Mouse (Mus musculus): ENCODE measurements around the gene Gng12.
"Not testable (repeated sequence)": the region's sequence is repeated elsewhere in the genome, so short reads cannot be mapped to it uniquely, and the experiment has no call there.

Gng12 gene

GRCm38 (mm10) chr6:66896119-66896920 lies at the start of gene Gng12:
Gene Gng12 (plus strand): TSS chr6:66896397.
- DNase-seq, result peak; percentile 85 to 93

DNA sequence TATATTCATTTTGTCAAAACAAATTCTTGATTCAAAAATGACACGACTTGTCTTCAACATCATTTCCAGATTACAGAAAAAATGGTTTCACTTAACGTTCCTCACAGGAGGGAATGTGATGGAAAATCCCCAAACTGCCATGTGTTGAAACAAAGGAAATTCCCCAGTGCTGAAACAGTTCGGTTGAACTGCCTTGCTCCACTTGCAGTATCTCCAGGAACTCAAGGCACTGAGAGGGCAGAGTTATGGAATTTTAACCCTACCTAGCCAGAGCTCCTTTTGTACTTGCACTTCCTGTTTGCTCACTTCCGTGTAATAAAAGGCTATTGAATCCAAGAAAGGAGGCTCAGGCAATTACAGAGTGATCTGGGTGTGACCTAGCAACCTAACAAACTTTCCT lies 47.3 kb upstream of the Gng12 start:
- no peak for DNase-seq

GRCm38 (mm10) chr6:66856236-66856635 lies 40.0 kb upstream of the Gng12 start:
- DNase-seq, result no peak

DNA sequence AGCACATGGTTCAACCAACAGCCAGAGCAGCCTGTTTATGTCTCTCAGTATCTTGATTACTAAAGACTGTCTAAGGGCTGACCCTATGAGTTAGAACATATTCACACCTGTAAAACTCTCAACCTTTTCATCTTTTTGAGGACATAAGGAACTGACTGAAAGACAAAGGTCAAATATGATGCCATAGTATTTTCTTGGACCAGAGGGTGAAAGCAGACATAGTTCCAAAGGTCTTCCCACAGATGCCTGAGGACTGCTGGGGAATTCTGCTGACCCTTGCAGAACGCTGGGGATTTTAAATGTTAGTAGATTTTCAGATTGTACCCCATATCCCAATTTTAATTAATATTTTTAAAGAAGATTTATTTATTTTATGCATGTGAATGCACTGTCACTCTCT lies 37.8 kb upstream of the Gng12 start:
- DNase-seq, result no peak

- no peak for DNase-seq
These were observed 36.8 kb upstream of the Gng12 start for GRCm38 (mm10) chr6:66859391-66859790.

GRCm38 (mm10) chr6:66864463-66864862 lies 31.7 kb upstream of the Gng12 start:
- DNase-seq, result no peak

- DNase-seq, result no peak
These were observed 29.9 kb upstream of the Gng12 start for GRCm38 (mm10) chr6:66866295-66866694.

- DNase-seq, result not testable (repeated sequence)
These were observed 19.1 kb upstream of the Gng12 start for GRCm38 (mm10) chr6:66877048-66877447.

GRCm38 (mm10) chr6:66890349-66891158 lies 5.6 kb upstream of the Gng12 start:
- no peak for DNase-seq

GRCm38 (mm10) chr6:66893950-66894349 lies 2.2 kb upstream of the Gng12 start:
- no peak for DNase-seq

- no peak for DNase-seq
These were observed 1.2 kb upstream of the Gng12 start for GRCm38 (mm10) chr6:66894999-66895398.

DNA sequence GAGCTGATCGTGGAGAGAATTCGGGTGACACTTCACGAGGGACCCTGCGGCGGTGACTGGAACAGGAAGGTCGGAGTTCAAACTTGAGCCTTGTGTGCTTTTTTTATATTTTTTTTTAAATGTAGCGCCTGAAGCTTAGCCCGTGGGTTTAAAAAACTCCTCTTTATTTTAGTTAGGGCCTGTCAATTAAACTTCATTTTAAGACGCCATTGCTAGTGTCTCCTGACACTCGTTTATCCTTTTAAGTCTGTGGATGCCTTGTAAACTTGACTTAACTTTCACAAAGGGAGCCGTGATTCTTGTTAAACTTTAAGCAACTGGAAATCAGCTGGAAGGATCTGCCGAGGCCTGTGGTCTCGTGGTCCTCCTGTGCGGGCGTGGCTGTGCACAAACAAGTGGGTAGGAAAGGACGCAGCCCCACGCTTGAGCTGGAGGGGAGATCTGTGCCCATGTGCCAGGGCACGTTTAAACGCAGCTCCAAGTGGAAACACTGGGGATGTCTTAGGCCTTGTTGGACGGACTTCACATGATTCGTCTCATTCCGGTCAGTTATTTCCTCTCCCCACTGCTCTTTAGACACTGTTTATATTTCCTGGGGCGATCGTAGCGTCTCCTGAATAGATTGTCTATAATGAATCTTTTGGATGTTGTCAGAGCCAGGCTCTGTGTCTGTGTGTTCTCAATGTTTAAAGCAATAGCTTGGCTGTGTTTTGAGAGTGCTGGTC lies 886 bp downstream of the Gng12 start:
- peak; percentile 41 to 46 for DNase-seq

DNA sequence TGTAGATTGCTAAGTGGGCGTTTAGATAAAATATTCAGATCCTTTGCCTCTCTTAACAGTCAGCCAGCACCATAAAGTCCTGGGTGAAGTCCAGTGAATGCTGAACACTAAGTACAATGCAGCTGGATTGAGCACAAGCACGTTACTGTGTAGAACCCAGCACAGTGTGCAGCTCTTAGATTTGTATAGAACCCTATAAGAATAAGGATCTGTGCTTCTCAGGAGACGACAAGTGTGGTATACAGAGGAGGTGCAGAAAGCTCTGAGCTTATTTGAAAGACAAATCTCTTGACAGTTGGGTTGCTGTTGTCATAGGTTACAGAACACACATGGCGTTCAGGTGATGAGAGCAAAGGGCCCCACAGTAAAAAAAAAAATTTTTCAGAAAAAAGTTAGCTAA lies 1.8 kb downstream of the Gng12 start:
- no peak for DNase-seq

- no peak for DNase-seq
These were observed 5.7 kb downstream of the Gng12 start for GRCm38 (mm10) chr6:66901926-66902325.

- peak in 1 of 2 experiments; percentile 10 for DNase-seq
These were observed 7.0 kb downstream of the Gng12 start for GRCm38 (mm10) chr6:66903206-66903605.

DNA sequence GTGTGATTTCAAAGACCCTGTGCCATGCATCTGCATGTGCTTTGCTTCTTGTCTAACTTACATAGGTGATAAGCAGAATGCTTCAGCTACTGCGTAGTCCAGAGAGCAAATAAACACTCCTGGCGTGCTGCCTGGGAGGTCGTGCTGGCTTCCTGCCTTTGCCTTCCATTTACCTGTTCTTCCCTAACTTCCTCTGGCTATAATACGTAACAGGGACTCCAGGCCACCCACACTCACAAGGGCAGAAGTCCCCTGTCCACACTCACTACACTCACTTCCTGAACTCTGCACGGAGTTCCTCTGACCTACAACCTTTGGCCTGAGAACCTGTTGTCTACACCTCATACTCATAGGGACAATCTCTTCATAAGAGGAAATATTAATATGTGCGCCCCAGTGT lies 7.5 kb downstream of the Gng12 start:
- peak in 1 of 2 experiments; percentile 9 for DNase-seq

GRCm38 (mm10) chr6:66906244-66906643 lies 10.0 kb downstream of the Gng12 start:
- DNase-seq, result no peak

DNA sequence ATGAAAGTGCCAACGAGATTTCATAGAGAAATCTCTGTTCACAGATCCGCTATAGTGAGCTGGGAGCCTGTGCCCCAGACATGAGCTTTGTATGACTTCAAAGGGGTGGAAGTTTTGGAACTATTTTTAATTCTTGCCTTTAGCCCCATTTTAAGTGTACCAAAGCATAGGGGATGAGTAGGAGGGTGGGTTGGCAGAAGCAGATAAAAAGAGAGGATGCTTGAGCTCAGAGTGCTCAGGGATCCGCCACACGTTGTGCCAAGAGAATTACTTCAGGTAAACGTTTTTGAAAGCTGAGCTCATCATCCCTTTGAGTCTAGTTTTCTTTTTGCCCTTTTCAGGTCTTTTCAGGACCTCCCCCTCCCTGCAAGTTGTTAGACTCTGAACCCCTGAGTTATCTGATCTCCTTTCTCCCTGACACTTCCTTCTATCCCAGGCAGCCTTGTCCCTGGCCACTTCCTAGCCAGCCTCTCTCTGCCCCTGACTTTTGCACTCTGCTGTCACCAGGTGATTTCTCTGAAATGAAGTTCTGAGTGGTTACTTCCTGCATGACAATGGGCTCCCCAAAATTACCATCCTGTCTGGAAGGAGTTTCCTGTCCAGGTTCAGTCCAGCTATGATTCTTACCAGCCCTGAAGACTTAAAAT lies 12.3 kb downstream of the Gng12 start:
- DNase-seq, result no peak

GRCm38 (mm10) chr6:66910493-66911435 lies 14.6 kb downstream of the Gng12 start:
- DNase-seq, result no peak

- DNase-seq, result no peak
These were observed 17.2 kb downstream of the Gng12 start for GRCm38 (mm10) chr6:66913355-66913754.

- DNase-seq, result no peak
These were observed 19.4 kb downstream of the Gng12 start for GRCm38 (mm10) chr6:66915592-66915991.

GRCm38 (mm10) chr6:66917032-66917431 lies 20.8 kb downstream of the Gng12 start:
- no peak for DNase-seq
